Mouse (Mus musculus) heart, adult 2 months (tissue): Measurements from ENCODE around the gene Hoxc9. TPM values are rescaled to one million over a fixed set of nuclear protein-coding genes. Genes with fewer than 3 reads are reported as not detected.
A peak's percentile ranks its signal among the peaks of the same experiment; 100 is the strongest.

Experiments used
- DNase-seq, 2 experiments: peaks; one replicate each; pipeline ENCODE4 v3.0.0; 2021
- H3K27ac ChIP-seq: fragments of 200-600 bp; 2 replicates; pipeline ENCODE4 v1.8.1; 2022
- H3K27me3 ChIP-seq: fragments of 200-500 bp; 2 replicates; pipeline ENCODE4 v1.6.1; 2012; ENCODE audit warnings: mild to moderate bottlenecking, low read length, inconsistent platforms, mixed read lengths; ENCODE audit not compliant: control insufficient read depth, insufficient read depth
- H3K36me3 ChIP-seq: fragments of 200-500 bp; 2 replicates; pipeline ENCODE4 v1.6.1; 2012; ENCODE audit warnings: low read length, inconsistent platforms; ENCODE audit not compliant: control insufficient read depth, insufficient read depth
- H3K4me1 ChIP-seq: fragments of 200-500 bp; 2 replicates; pipeline ENCODE4 v1.6.1; 2011; ENCODE audit warnings: low read length; ENCODE audit not compliant: control insufficient read depth, insufficient read depth
- H3K4me3 ChIP-seq: fragments of 200-600 bp; 2 replicates; pipeline ENCODE4 v1.8.1; 2022
- H3K79me2 ChIP-seq: fragments of 200-500 bp; replicated peaks from 2 replicates; pipeline ENCODE4 v1.6.1; 2012; ENCODE audit warnings: mild to moderate bottlenecking, inconsistent platforms, low read length, moderate library complexity, mixed read lengths; ENCODE audit not compliant: control insufficient read depth, insufficient read depth
- H3K9ac ChIP-seq: fragments of 200-500 bp; 2 replicates; pipeline ENCODE4 v1.6.1; 2012; ENCODE audit warnings: low read depth, mild to moderate bottlenecking, control low read depth, inconsistent platforms, low read length, mixed read lengths
- CTCF ChIP-seq: fragments of 200-600 bp; IDR thresholded peaks from 2 replicates; pipeline ENCODE4 v1.8.1; 2022; ENCODE audit warnings: antibody characterized with exemption, mild to moderate bottlenecking, moderate library complexity
- EP300 ChIP-seq: fragments of 200-500 bp; IDR thresholded peaks from 2 replicates; pipeline ENCODE4 v1.6.1; 2011; ENCODE audit warnings: low read depth, low read length, control low read depth; ENCODE audit not compliant: insufficient read depth
- POLR2A ChIP-seq: fragments of 200-500 bp; IDR thresholded peaks from 2 replicates; pipeline ENCODE4 v1.6.1; 2011; ENCODE audit warnings: mild to moderate bottlenecking, low read depth, low read length, control low read depth; ENCODE audit not compliant: insufficient read depth
- WGBS: fragments of 180-500 bp; shearing (Covaris S2); methylation state at CpG from one replicate; pipeline ENCODE4 v1.1.7; 2018; 5-methylcytosine and 5-hydroxymethylcytosine counted together
- intact Hi-C: fragments of 180-260 bp; cut with DNase I; formaldehyde crosslinking; loops from one replicate; pipeline ENCODE4 v1.15.1; 2025
- polyA plus RNA-seq: library from polyadenylated mRNA; depleted of rRNA; stranded (reverse); fragments of >200 nt; gene quantifications from 2 replicates; pipeline ENCODE4 v1.2.3, GENCODE M21; 2012
- total RNA-seq, 2 experiments: library from RNA; stranded (reverse); gene quantifications; 2 replicates each; pipeline ENCODE4 v1.2.3; 2021

Gene Hoxc9
- total and polyA plus RNA-seq, 3 experiments: not detected

DNA sequence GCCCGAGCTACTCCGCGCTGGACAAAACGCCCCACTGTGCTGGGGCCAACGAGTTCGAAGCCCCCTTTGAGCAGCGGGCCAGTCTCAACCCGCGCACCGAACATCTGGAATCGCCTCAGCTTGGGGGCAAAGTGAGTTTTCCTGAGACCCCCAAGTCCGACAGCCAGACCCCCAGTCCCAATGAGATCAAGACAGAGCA lies 9.0 kb upstream of the Hoxc9 start, which contains the start of gene Hoxc5:
TSS of gene Hoxc5 (plus strand) at position 132 of the 199 bp plus-strand sequence.
- H3K36me3 ChIP-seq: no peaks in the 10 kb centered on the region
- WGBS: 3% methylated on average over 12 of the region's 12 CpGs
- H3K4me1 ChIP-seq: no peaks in the 10 kb centered on the region
- H3K79me2 ChIP-seq: no peaks in the 10 kb centered on the region
- H3K27me3 ChIP-seq: peaks cover 39% of the 10 kb centered on the region
- no peak within 1 kb of the TSS for H3K27ac ChIP-seq
- no peak within 1 kb of the TSS for H3K4me3 ChIP-seq
- H3K9ac ChIP-seq: no peak within 1 kb of the TSS
- intact Hi-C loops: no loop called here
- no peak for DNase-seq
- TF ChIP-seq EP300 (no peak), CTCF (no peak), POLR2A (no peak)

DNA sequence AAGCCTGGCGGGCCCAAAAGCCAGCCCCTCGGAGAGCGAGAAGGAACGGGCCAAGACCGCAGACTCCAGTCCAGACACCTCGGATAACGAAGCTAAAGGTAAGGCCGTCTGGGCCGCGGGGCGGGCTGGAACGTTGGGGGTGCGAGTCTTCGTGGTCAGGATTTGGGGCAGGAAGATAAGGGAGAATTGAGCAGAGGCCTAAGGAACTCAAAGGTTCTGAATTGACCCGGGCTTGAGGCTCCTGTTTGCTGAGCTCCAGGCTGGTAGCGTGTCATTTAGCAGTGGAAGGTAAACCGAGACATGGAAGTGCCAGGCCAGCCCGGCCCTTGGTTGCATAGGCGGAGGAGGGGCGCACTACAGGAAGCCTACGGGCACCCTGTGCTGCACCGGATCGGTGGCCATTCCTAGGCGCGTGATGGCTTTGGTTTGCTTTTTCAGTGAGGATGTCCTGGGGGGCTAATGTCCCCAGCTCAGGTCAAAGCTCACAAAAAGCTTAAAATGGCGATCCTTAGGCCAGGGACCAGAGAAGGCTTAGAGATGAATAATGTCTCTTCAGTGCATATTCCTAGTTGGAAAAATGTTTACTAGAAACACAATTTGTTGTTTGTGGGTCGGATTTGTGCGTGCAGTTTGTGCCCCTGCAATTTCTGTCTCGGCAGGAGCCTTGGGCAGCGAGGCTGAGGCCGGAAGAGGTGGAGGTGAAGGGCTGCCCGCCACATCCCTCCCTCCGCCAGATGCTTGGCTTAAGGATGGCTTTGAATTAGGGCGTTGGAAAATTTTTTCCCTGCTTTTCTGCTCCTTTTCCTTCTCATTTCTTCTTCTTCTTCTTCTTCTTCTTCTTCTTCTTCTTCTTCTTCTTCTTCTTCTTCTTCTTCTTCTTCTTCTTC lies 8.5 kb upstream of the Hoxc9 start:
- Histone ChIP-seq H3K36me3 (no peaks in the 10 kb centered on the region), H3K27ac (no peak overlapping the region), H3K9ac (no peak overlapping the region), H3K79me2 (no peaks in the 10 kb centered on the region), H3K4me3 (no peak overlapping the region), H3K4me1 (no peaks in the 10 kb centered on the region), H3K27me3 (peaks cover 42% of the 10 kb centered on the region)
- intact Hi-C loops: no loop called here
- TF ChIP-seq CTCF: no peak
- no peak for TF ChIP-seq EP300
- no peak for TF ChIP-seq POLR2A
- WGBS: 8% methylated on average over 34 of the region's 34 CpGs
- DNase-seq: no peak

DNA sequence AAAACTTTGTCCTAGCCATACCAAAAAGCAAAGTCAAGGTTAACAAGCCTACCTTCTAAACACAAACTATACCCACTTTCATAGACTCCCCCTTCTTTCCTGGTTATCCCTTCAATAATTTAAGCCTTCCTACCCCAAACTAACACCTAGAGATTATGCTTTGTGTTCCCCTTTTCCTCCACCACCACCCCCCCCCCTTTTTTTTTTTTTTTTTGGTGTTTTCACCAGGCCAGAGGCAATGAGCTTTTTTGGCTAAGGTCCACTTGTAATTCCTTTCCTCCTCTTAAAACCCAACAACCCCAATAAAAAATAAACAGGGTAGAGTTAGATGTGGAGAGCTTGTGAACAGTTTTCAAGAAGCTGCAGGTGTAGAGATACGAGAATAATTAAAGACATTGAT lies 6.9 kb upstream of the Hoxc9 start:
- Histone ChIP-seq H3K36me3 (no peaks in the 10 kb centered on the region), H3K9ac (no peak overlapping the region), H3K4me3 (no peak overlapping the region), H3K4me1 (no peaks in the 10 kb centered on the region), H3K27ac (no peak overlapping the region), H3K79me2 (no peaks in the 10 kb centered on the region), H3K27me3 (peaks cover 42% of the 10 kb centered on the region)
- TF ChIP-seq EP300 (no peak), CTCF (no peak), POLR2A (no peak)
- intact Hi-C loops: no loop called here
- no peak for DNase-seq
- 20% methylated on average over 1 of the region's 1 CpGs for WGBS

DNA sequence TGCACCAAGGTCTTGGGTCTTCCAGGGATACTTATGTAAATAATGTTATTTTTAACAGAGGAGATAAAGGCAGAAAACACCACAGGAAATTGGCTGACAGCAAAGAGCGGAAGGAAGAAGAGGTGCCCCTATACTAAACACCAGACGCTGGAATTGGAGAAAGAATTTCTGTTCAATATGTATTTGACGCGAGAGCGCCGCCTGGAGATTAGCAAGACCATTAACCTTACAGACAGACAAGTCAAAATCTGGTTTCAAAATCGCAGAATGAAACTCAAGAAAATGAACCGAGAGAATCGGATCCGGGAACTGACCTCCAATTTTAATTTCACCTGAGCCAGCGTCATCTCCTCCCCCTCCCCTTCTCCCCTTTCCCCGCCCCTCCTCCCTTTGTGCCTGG lies 5.5 kb upstream of the Hoxc9 start:
- TF ChIP-seq CTCF (peak; percentile 44), EP300 (no peak)
- no peak for DNase-seq
- H3K27ac ChIP-seq: no peak overlapping the region
- no peaks in the 10 kb centered on the region for H3K36me3 ChIP-seq
- 3% methylated on average over 12 of the region's 12 CpGs for WGBS
- intact Hi-C loops: loop anchor here (5.0 kb wide), 1 partner anchor 208 kb away; no protein-coding TSS in a partner anchor
- peaks cover 38% of the 10 kb centered on the region for H3K27me3 ChIP-seq
- no peaks in the 10 kb centered on the region for H3K79me2 ChIP-seq
- no peaks in the 10 kb centered on the region for H3K4me1 ChIP-seq
- no peak overlapping the region for H3K4me3 ChIP-seq
- no peak overlapping the region for H3K9ac ChIP-seq

DNA sequence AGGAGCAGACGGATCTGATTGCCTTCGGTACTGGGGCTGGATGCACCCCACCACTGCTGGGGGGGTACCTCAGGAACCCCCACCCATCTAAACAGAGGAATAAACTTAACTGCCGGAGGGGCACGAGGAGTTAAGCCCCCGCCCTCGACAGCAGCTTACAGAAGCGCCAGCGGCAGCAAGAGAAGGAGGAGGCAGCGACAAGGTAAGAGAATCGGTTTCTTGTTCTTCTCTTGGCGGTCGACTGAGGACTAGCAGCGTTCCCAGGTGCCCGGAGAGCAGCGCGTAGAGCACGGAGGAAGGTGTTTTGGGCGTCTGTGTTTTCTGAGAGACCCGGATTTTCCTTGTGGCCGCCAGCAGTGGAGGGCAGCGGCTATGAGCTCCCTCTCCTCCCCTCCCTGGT lies 4.0 kb upstream of the Hoxc9 start:
- Histone ChIP-seq H3K27me3 (peaks cover 33% of the 10 kb centered on the region), H3K4me1 (no peaks in the 10 kb centered on the region), H3K79me2 (no peaks in the 10 kb centered on the region), H3K4me3 (no peak overlapping the region), H3K27ac (no peak overlapping the region), H3K36me3 (no peaks in the 10 kb centered on the region), H3K9ac (no peak overlapping the region)
- WGBS: 2% methylated on average over 21 of the region's 21 CpGs
- intact Hi-C loops: loop anchor here (5.0 kb wide), 1 partner anchor 210 kb away; no protein-coding TSS in a partner anchor
- TF ChIP-seq EP300 (no peak), POLR2A (no peak), CTCF (no peak)
- no peak for DNase-seq

DNA sequence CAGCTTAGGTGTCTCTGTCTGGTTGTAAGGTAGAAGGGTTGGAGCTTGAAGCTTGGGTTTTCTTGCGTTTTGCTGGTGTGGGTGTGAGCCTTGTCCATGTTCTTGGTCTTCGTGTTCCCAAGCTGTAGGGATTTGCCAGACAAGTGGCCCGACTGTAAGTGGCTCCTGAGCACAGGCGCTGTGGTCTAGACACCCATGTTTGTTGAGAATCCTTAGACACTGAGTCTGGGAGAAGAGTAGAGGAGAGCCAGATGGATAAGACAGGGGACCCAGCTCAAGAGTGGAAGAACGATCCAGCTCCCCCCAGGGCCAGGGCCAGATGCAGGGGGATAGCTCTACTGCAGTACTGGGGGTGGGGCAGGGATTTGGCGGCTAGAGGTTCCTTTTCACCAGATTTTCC lies 3.5 kb upstream of the Hoxc9 start:
- Histone ChIP-seq H3K4me3 (no peak overlapping the region), H3K27ac (no peak overlapping the region), H3K79me2 (no peaks in the 10 kb centered on the region), H3K9ac (no peak overlapping the region), H3K4me1 (no peaks in the 10 kb centered on the region), H3K36me3 (no peaks in the 10 kb centered on the region), H3K27me3 (peaks cover 28% of the 10 kb centered on the region)
- no peak for TF ChIP-seq CTCF
- TF ChIP-seq POLR2A: no peak
- no peak for TF ChIP-seq EP300
- WGBS: 2% methylated on average over 6 of the region's 6 CpGs
- intact Hi-C loops: loop anchor here (5.0 kb wide), 1 partner anchor 210 kb away; no protein-coding TSS in a partner anchor
- DNase-seq: no peak
